ENCODE assay signal across 18 mouse cellular contexts in genomic region chr6:29805381-29805780, GRCm38 (mm10).
"Had no signal": no experiment of that assay in that cellular context is flagged by ENCODE, and none has a peak within 500 bp of the region (broad histone marks: within the 10 kb centered on the region; RNA-seq: fewer than 3 reads in every experiment).

No protein-coding gene starts in this region.

- H3K4me2 ChIP-seq: limb, embryonic 13.5 days; liver, embryonic 12.5 days; liver, embryonic 15.5 days; lung, embryonic 15.5 days; midbrain, embryonic 11.5 days had no signal

- ATAC-seq: intestine, postnatal 0 days; liver, embryonic 12.5 days had no signal

- H3K9me3 ChIP-seq: limb, embryonic 10.5 days; limb, embryonic 13.5 days; liver, embryonic 12.5 days; liver, embryonic 15.5 days; lung, embryonic 15.5 days had no signal

- H3K9ac ChIP-seq: limb, embryonic 13.5 days; liver, embryonic 12.5 days; liver, embryonic 15.5 days; lung, embryonic 15.5 days had no signal

- H3K27me3 ChIP-seq: limb, embryonic 13.5 days; liver, embryonic 12.5 days; liver, embryonic 15.5 days; lung, embryonic 15.5 days had no signal

- H3K36me3 ChIP-seq: limb, embryonic 10.5 days; limb, embryonic 13.5 days; liver, embryonic 12.5 days; liver, embryonic 15.5 days; lung, embryonic 15.5 days had no signal

- H3K4me3 ChIP-seq: limb, embryonic 10.5 days; limb, embryonic 13.5 days; liver, embryonic 12.5 days; liver, embryonic 15.5 days; lung, embryonic 15.5 days had no signal

- DNase-seq: kidney, adult 2 months; kidney, postnatal 25 days; liver; lung, adult 18-20 months; lung, postnatal 14 days; lung, postnatal 4 days; midbrain, embryonic 14.5 days; thymus, adult 18-20 months; thymus, postnatal 14 days; thymus, postnatal 4 days had no signal

- H3K4me1 ChIP-seq: limb, embryonic 13.5 days; liver, embryonic 12.5 days; liver, embryonic 15.5 days; lung, embryonic 15.5 days had no signal

- H3K27ac ChIP-seq: kidney, postnatal 0 days; limb, embryonic 10.5 days; limb, embryonic 13.5 days; liver, embryonic 12.5 days; liver, embryonic 15.5 days; lung, embryonic 15.5 days had no signal
